Mouse (Mus musculus): ENCODE results near the gene Hdgfl3. TPM values are rescaled to one million over a fixed set of nuclear protein-coding genes. Genes with fewer than 3 reads are reported as not detected.
A peak's percentile ranks its signal among the peaks of the same experiment; 100 is the strongest.

The Hdgfl3 gene
- polyA plus RNA-seq, 1 experiment = 82.6 TPM

DNA sequence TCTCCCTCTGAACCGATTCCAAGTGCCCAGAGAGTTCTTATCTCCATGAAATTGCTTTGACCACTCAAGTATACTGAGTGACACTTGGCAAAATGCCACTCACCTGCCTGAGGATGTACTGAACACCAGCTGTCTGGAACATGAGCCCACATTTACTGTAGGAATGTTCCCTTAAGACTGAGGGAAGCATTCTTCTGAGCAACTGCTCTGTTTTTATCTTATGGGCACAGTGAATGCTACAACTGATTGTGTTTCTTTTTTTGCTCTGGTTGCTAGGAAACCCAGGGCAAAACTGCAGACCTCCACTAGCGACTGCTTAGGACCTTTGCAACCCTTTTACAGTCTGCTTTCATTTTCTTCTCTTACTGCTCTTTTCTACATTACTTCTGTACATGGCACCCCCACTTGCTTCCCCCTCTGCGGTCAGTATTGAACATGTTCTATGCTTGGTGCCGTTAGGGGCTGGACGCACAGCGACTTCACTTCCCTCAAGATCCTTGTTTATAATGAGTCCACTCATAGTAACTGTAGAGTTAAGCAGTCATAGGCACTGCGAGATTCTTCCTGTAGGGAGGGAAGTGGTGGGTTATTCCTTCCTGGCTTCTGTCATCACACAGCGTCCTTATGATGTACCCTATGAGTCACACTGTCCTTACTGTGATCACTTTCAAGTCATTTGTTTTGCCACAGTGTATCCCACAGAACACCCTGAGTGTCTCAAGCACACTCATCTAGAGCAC is 79.5 kb downstream of the Hdgfl3 start:
- TF ChIP-seq POLR2A (IDR thresholded peaks at IDR 0.05; ENCODE audit: borderline replicate concordance, extremely low read depth, insufficient read depth, insufficient read length, poor library complexity, severe bottlenecking) = no peak
- no peak for TF ChIP-seq CTCF (IDR thresholded peaks at IDR 0.05; ENCODE audit: borderline replicate concordance, extremely low read depth, insufficient read depth, insufficient read length)
- peak; percentile 39 for DNase-seq (ENCODE audit: low read depth)

DNA sequence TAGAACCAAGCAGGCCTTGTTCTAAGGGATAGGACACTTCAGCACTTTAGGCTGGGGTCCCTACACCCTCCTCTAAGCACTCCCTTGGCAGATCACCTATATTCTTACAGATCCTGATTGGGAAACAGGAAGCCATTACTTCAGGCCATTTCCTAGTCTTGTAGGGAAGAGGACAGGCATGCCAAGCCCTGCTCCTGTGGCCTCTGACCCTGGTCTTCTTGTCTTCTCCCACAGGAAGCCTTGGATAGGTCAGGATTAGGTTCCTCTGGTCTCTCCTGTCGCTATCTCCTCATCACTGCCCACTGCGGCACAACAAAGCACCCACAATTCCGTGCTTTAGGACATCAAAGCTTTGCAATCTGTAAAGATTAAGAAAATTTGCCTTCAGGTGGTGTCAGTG is 82.6 kb downstream of the Hdgfl3 start:
- DNase-seq (ENCODE audit: low read depth) = no peak
- TF ChIP-seq POLR2A (IDR thresholded peaks at IDR 0.05; ENCODE audit: borderline replicate concordance, extremely low read depth, insufficient read depth, insufficient read length, poor library complexity, severe bottlenecking) (no peak), CTCF (IDR thresholded peaks at IDR 0.05; ENCODE audit: borderline replicate concordance, extremely low read depth, insufficient read depth, insufficient read length) (no peak)

GRCm38 (mm10) chr7:81850171-81850570 is 84.1 kb downstream of the Hdgfl3 start:
- TF ChIP-seq CTCF (IDR thresholded peaks at IDR 0.05; ENCODE audit: borderline replicate concordance, extremely low read depth, insufficient read depth, insufficient read length) = no peak
- no peak for TF ChIP-seq POLR2A (IDR thresholded peaks at IDR 0.05; ENCODE audit: borderline replicate concordance, extremely low read depth, insufficient read depth, insufficient read length, poor library complexity, severe bottlenecking)
- DNase-seq (ENCODE audit: low read depth) = no peak

GRCm38 (mm10) chr7:81849633-81850032 is 84.6 kb downstream of the Hdgfl3 start:
- TF ChIP-seq POLR2A (IDR thresholded peaks at IDR 0.05; ENCODE audit: borderline replicate concordance, extremely low read depth, insufficient read depth, insufficient read length, poor library complexity, severe bottlenecking) = no peak
- no peak for TF ChIP-seq CTCF (IDR thresholded peaks at IDR 0.05; ENCODE audit: borderline replicate concordance, extremely low read depth, insufficient read depth, insufficient read length)
- DNase-seq (ENCODE audit: low read depth) = no peak

DNA sequence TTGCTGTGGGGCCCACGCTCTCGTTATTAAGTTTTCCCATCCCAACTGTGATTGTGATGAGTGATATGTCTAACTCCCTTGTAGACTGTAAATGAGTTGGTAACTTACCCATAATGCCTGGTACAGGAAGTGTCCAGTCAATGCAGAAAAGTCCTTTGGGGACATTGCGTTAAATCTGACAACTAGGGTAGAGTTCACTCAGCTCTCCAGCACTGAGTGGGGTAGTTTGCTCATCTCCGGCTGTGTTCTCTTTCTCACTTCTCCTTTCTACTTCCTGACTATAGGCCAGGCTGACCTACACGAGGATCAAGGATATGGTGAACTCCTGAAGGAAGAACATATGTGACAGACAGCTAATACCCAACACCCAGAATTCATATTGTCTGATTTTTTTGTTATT is 85.1 kb downstream of the Hdgfl3 start:
- DNase-seq (ENCODE audit: low read depth) = no peak
- TF ChIP-seq CTCF (IDR thresholded peaks at IDR 0.05; ENCODE audit: borderline replicate concordance, extremely low read depth, insufficient read depth, insufficient read length) (no peak), POLR2A (IDR thresholded peaks at IDR 0.05; ENCODE audit: borderline replicate concordance, extremely low read depth, insufficient read depth, insufficient read length, poor library complexity, severe bottlenecking) (no peak)

DNA sequence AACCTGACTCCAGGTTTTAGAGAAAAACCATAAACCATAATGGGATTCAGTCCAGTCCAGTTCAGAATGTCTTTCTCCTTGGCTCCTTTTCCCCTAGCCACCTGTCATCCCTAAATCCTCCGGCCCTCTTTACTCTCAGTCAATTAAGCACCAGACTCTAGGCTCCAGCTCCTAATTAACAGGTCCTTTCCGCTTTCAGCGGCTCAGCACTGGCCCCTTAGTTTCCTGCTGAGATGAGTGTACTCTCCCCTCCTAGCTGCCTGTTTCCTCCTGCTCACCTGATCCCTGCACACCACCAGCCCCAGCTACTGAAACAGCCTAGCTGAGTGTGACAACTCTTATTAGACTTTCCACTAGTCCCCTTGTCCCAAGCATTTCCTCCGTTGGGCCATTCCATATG is 86.5 kb downstream of the Hdgfl3 start:
- DNase-seq (ENCODE audit: low read depth) = peak; percentile 77
- TF ChIP-seq POLR2A (IDR thresholded peaks at IDR 0.05; ENCODE audit: borderline replicate concordance, extremely low read depth, insufficient read depth, insufficient read length, poor library complexity, severe bottlenecking) (no peak), CTCF (IDR thresholded peaks at IDR 0.05; ENCODE audit: borderline replicate concordance, extremely low read depth, insufficient read depth, insufficient read length) (no peak)

GRCm38 (mm10) chr7:81847010-81847409 is 87.3 kb downstream of the Hdgfl3 start:
- DNase-seq (ENCODE audit: low read depth) = peak; percentile 41
- TF ChIP-seq CTCF (IDR thresholded peaks at IDR 0.05; ENCODE audit: borderline replicate concordance, extremely low read depth, insufficient read depth, insufficient read length) (no peak), POLR2A (IDR thresholded peaks at IDR 0.05; ENCODE audit: borderline replicate concordance, extremely low read depth, insufficient read depth, insufficient read length, poor library complexity, severe bottlenecking) (no peak)

- TF ChIP-seq POLR2A (IDR thresholded peaks at IDR 0.05; ENCODE audit: borderline replicate concordance, extremely low read depth, insufficient read depth, insufficient read length, poor library complexity, severe bottlenecking) (no peak), CTCF (IDR thresholded peaks at IDR 0.05; ENCODE audit: borderline replicate concordance, extremely low read depth, insufficient read depth, insufficient read length) (no peak)
- DNase-seq (ENCODE audit: low read depth) = no peak
These were observed 88.3 kb downstream of the Hdgfl3 start for GRCm38 (mm10) chr7:81846008-81846407.

DNA sequence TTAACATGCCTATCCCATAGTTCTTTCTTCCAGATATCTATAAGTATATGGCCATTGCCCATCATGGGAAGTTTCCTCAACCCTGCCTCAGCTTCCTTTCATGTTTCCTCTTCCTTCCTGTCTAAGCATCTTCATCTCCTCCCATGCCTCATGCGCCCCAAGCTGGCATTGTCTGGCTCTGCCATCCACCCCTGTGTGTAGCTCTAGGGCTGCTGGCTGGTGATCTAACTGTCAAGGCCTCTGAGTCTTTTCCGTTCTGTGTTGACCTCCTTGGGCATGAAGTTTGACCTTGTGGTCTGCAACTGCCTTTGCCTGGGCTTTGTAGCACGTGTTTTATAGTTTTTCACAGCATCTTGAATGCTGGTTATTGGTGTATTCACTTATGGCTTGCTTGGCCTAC is 89.0 kb downstream of the Hdgfl3 start:
- no peak for DNase-seq (ENCODE audit: low read depth)
- no peak for TF ChIP-seq POLR2A (IDR thresholded peaks at IDR 0.05; ENCODE audit: borderline replicate concordance, extremely low read depth, insufficient read depth, insufficient read length, poor library complexity, severe bottlenecking)
- TF ChIP-seq CTCF (IDR thresholded peaks at IDR 0.05; ENCODE audit: borderline replicate concordance, extremely low read depth, insufficient read depth, insufficient read length) = no peak

- DNase-seq (ENCODE audit: low read depth) = no peak
- no peak for TF ChIP-seq POLR2A (IDR thresholded peaks at IDR 0.05; ENCODE audit: borderline replicate concordance, extremely low read depth, insufficient read depth, insufficient read length, poor library complexity, severe bottlenecking)
- no peak for TF ChIP-seq CTCF (IDR thresholded peaks at IDR 0.05; ENCODE audit: borderline replicate concordance, extremely low read depth, insufficient read depth, insufficient read length)
These were observed 89.5 kb downstream of the Hdgfl3 start for GRCm38 (mm10) chr7:81844801-81845200.

- no peak for TF ChIP-seq POLR2A (IDR thresholded peaks at IDR 0.05; ENCODE audit: borderline replicate concordance, extremely low read depth, insufficient read depth, insufficient read length, poor library complexity, severe bottlenecking)
- no peak for DNase-seq (ENCODE audit: low read depth)
These were observed 90.4 kb downstream of the Hdgfl3 start for GRCm38 (mm10) chr7:81843903-81844302.

DNA sequence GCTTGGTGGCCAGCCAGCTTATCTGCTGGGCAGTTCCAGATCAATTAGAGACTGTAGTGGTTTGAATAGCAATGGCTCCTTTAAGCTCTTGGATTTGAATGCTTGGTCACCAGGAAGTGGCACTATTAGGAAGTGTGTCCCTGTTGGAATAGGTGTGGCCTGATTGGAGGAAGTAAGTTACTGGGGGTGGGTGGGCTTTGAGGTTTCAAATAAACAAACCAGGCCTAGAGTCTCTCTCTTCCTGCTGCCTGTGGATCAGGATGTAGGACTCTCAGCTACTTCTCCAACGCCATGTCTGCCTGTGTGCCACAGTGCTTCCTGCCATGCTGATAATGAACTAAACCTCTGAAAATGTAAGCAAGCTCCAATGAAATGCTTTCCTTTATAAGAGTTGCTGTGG is 91.3 kb downstream of the Hdgfl3 start:
- no peak for TF ChIP-seq CTCF (IDR thresholded peaks at IDR 0.05; ENCODE audit: borderline replicate concordance, extremely low read depth, insufficient read depth, insufficient read length)
- no peak for DNase-seq (ENCODE audit: low read depth)
